Mouse (Mus musculus) left cerebral cortex, adult 11 months (tissue): ENCODE measurements around the gene Fam98a.
A peak's percentile ranks its signal among the peaks of the same experiment; 100 is the strongest.

Source experiments
- DNase-seq: peaks from one replicate; pipeline ENCODE4 v3.0.0; 2022; ENCODE audit warnings: low spot score

Gene Fam98a

GRCm38 (mm10) chr17:75521236-75521842 is 30.4 kb downstream of the Fam98a start:
- DNase-seq, result no peak

- DNase-seq, result no peak
These were observed 32.4 kb downstream of the Fam98a start for GRCm38 (mm10) chr17:75519239-75519900.

GRCm38 (mm10) chr17:75518181-75518901 is 33.4 kb downstream of the Fam98a start:
- DNase-seq, result no peak

GRCm38 (mm10) chr17:75516591-75516990 is 35.2 kb downstream of the Fam98a start:
- no peak for DNase-seq

- DNase-seq, result no peak
These were observed 42.5 kb downstream of the Fam98a start for GRCm38 (mm10) chr17:75509257-75509656.

- DNase-seq, result no peak
These were observed 44.8 kb downstream of the Fam98a start for GRCm38 (mm10) chr17:75506708-75507641.

GRCm38 (mm10) chr17:75506097-75506675 is 45.6 kb downstream of the Fam98a start:
- no peak for DNase-seq

GRCm38 (mm10) chr17:75505053-75505452 is 46.7 kb downstream of the Fam98a start:
- DNase-seq, result no peak

- no peak for DNase-seq
These were observed 48.7 kb downstream of the Fam98a start for GRCm38 (mm10) chr17:75503031-75503430.

GRCm38 (mm10) chr17:75498241-75498651 is 53.5 kb downstream of the Fam98a start:
- peak; percentile 17 for DNase-seq

GRCm38 (mm10) chr17:75495213-75495612 is 56.5 kb downstream of the Fam98a start:
- no peak for DNase-seq
